Mouse (Mus musculus) hindbrain, embryonic 13.5 days (tissue): ENCODE measurements at regions not wholly inside any gene's neighbourhood (a gene's known extent, or its start where the extent isn't known, plus 50 kb on each side); places are given as distances from the start of the nearest gene placed in this dataset.
A peak's percentile ranks its signal among the peaks of the same experiment; 100 is the strongest.

Source experiments
- ATAC-seq: fragments of 200-750 bp; cut with Nextera tagmentation; 2 replicates; pipeline ENCODE4 v1.8.0; 2017; ENCODE audit warnings: moderate TSS enrichment; ENCODE audit not compliant: low FRiP score
- H3K27ac ChIP-seq: fragments of 300-500 bp; sonication (generic); 2 replicates; pipeline ENCODE4 v1.5.1; 2015; ENCODE audit warnings: inconsistent platforms, mild to moderate bottlenecking, moderate library complexity
- H3K27me3 ChIP-seq: fragments of 300-500 bp; sonication (generic); 2 replicates; pipeline ENCODE4 v1.6.1; 2015; ENCODE audit warnings: mild to moderate bottlenecking, inconsistent platforms
- H3K36me3 ChIP-seq: fragments of 300-500 bp; sonication (generic); 2 replicates; pipeline ENCODE4 v1.6.1; 2015; ENCODE audit warnings: mild to moderate bottlenecking, inconsistent platforms
- H3K4me1 ChIP-seq: fragments of 300-500 bp; sonication (generic); replicated peaks from 2 replicates; pipeline ENCODE4 v1.6.1; 2015; ENCODE audit warnings: inconsistent platforms
- H3K4me2 ChIP-seq: fragments of 300-500 bp; sonication (generic); 2 replicates; pipeline ENCODE4 v1.6.1; 2015; ENCODE audit warnings: inconsistent platforms, mild to moderate bottlenecking, moderate library complexity
- H3K4me3 ChIP-seq: fragments of 300-500 bp; sonication (generic); 2 replicates; pipeline ENCODE4 v1.5.1; 2015; ENCODE audit warnings: mild to moderate bottlenecking, inconsistent platforms
- H3K9ac ChIP-seq: fragments of 300-500 bp; sonication (generic); 2 replicates; pipeline ENCODE4 v1.6.1; 2015; ENCODE audit warnings: mild to moderate bottlenecking, inconsistent platforms
- H3K9me3 ChIP-seq: fragments of 300-500 bp; sonication (generic); 2 replicates; pipeline ENCODE4 v1.6.1; 2016; ENCODE audit warnings: inconsistent platforms
- WGBS: fragments of 180-500 bp; shearing (Covaris S2); methylation state at CpG from one replicate; pipeline ENCODE4 v1.1.7; 2015; 5-methylcytosine and 5-hydroxymethylcytosine counted together

- Histone ChIP-seq H3K4me1 (no peaks in the 10 kb centered on the region), H3K4me2 (no peak overlapping the region), H3K27me3 (no peaks in the 10 kb centered on the region), H3K9ac (no peak overlapping the region), H3K36me3 (no peaks in the 10 kb centered on the region), H3K9me3 (no peaks in the 10 kb centered on the region), H3K27ac (no peak overlapping the region), H3K4me3 (no peak overlapping the region)
- WGBS = 89% methylated on average over 5 of the region's 5 CpGs
- ATAC-seq = no peak
Observed at GRCm38 (mm10) chr16:86647316-86647715, 706.7 kb upstream of the N6amt1 start.

DNA sequence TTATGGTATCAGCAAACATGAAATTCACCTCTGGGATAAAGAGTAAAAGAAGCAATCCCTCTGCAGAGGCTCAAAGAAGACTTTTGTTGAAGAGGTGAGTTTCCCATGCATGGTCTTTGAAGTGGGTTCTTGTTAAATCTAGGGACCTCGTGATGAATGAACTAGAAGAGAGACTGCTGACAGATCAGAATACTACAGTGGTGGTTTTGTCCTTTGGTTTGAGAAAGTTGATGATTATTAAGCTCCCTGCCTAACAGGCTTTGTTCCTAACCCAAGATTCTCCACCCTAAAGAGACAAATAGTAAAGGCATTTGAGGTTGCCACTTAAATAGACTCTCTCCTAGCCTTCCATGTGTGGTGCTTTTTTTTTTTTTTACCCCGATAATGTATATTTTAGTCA, 707.2 kb upstream of the N6amt1 start:
- no peak overlapping the region for H3K4me2 ChIP-seq
- no peaks in the 10 kb centered on the region for H3K9me3 ChIP-seq
- no peaks in the 10 kb centered on the region for H3K36me3 ChIP-seq
- no peaks in the 10 kb centered on the region for H3K27me3 ChIP-seq
- 78% methylated on average over 2 of the region's 2 CpGs for WGBS
- ATAC-seq = no peak
- H3K27ac ChIP-seq = no peak overlapping the region
- no peak overlapping the region for H3K9ac ChIP-seq
- no peak overlapping the region for H3K4me3 ChIP-seq
- no peaks in the 10 kb centered on the region for H3K4me1 ChIP-seq

GRCm38 (mm10) chr16:86645436-86645835, 708.5 kb upstream of the N6amt1 start:
- Histone ChIP-seq H3K4me2 (no peak overlapping the region), H3K4me3 (no peak overlapping the region), H3K9me3 (no peaks in the 10 kb centered on the region), H3K9ac (no peak overlapping the region), H3K36me3 (no peaks in the 10 kb centered on the region), H3K27me3 (no peaks in the 10 kb centered on the region), H3K27ac (no peak overlapping the region), H3K4me1 (no peaks in the 10 kb centered on the region)
- no peak for ATAC-seq
- WGBS = 75% methylated on average over 1 of the region's 1 CpGs

GRCm38 (mm10) chr16:86644912-86645312, 709.1 kb upstream of the N6amt1 start:
- Histone ChIP-seq H3K4me3 (no peak overlapping the region), H3K9me3 (no peaks in the 10 kb centered on the region), H3K9ac (no peak overlapping the region), H3K27ac (no peak overlapping the region), H3K4me1 (no peaks in the 10 kb centered on the region), H3K36me3 (no peaks in the 10 kb centered on the region), H3K4me2 (no peak overlapping the region), H3K27me3 (no peaks in the 10 kb centered on the region)
- no peak for ATAC-seq
- WGBS = 64% methylated on average over 2 of the region's 2 CpGs

DNA sequence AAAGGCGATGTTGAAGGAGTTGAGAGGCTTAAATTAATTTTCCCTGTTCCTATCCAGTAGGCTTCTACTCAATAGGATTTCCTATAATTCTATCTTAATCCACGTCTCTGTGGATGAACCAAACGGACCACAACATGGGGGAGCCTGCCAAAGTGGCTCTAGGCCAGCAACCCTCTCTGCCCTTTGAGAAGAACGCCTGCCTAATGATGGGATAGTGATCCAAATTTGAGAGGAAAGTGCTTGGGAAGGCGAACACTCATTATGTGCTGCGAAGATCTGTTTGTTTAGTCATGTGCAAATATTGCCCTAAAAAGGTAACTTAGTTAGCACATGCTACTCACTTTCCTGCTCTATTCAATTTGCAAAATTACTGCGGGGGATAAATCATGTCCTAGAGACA, 702.5 kb upstream of the Adamts5 start:
- Histone ChIP-seq H3K4me2 (no peak overlapping the region), H3K27me3 (no peaks in the 10 kb centered on the region), H3K4me1 (no peaks in the 10 kb centered on the region), H3K9me3 (no peaks in the 10 kb centered on the region), H3K27ac (no peak overlapping the region), H3K9ac (no peak overlapping the region), H3K4me3 (no peak overlapping the region), H3K36me3 (no peaks in the 10 kb centered on the region)
- ATAC-seq = no peak
- WGBS = 83% methylated on average over 7 of the region's 7 CpGs

GRCm38 (mm10) chr16:86594992-86595391, 693.4 kb upstream of the Adamts5 start:
- no peak overlapping the region for H3K4me2 ChIP-seq
- no peaks in the 10 kb centered on the region for H3K27me3 ChIP-seq
- no peak overlapping the region for H3K4me3 ChIP-seq
- no peaks in the 10 kb centered on the region for H3K9me3 ChIP-seq
- H3K9ac ChIP-seq = no peak overlapping the region
- 80% methylated on average over 3 of the region's 3 CpGs for WGBS
- H3K27ac ChIP-seq = no peak overlapping the region
- no peaks in the 10 kb centered on the region for H3K36me3 ChIP-seq
- H3K4me1 ChIP-seq = no peaks in the 10 kb centered on the region
- ATAC-seq = no peak

GRCm38 (mm10) chr16:86586044-86586443, 684.4 kb upstream of the Adamts5 start:
- no peak for ATAC-seq
- Histone ChIP-seq H3K27me3 (no peaks in the 10 kb centered on the region), H3K9ac (no peak overlapping the region), H3K9me3 (no peaks in the 10 kb centered on the region), H3K4me2 (no peak overlapping the region), H3K36me3 (no peaks in the 10 kb centered on the region), H3K4me3 (no peak overlapping the region), H3K27ac (no peak overlapping the region), H3K4me1 (no peaks in the 10 kb centered on the region)
- WGBS = 92% methylated on average over 4 of the region's 4 CpGs

DNA sequence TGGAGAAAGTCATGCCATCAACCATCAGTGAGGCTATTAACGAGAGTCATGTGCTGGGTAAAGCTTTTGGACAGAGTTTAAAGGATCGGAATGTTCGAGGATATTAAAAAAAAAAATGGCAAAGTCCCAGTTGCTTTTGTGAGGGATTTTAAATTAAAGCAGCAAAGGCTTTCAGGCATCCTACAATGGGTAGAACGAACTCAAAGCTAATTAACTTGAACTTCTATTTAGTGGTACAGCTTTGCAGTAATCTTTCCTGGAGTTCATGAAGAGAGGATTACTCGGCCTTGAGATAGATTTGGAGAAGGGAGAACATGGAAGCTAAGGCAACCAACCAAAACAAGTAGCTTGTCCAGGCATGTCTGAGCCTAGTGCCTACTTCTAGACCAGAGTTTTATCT, 676.7 kb upstream of the Adamts5 start:
- no peak overlapping the region for H3K27ac ChIP-seq
- ATAC-seq = no peak
- H3K4me1 ChIP-seq = no peaks in the 10 kb centered on the region
- H3K9ac ChIP-seq = no peak overlapping the region
- H3K27me3 ChIP-seq = no peaks in the 10 kb centered on the region
- H3K4me2 ChIP-seq = no peak overlapping the region
- H3K4me3 ChIP-seq = no peak overlapping the region
- H3K36me3 ChIP-seq = no peaks in the 10 kb centered on the region
- H3K9me3 ChIP-seq = no peaks in the 10 kb centered on the region
- WGBS = 84% methylated on average over 5 of the region's 5 CpGs

GRCm38 (mm10) chr16:86547465-86548043, 645.9 kb upstream of the Adamts5 start:
- no peaks in the 10 kb centered on the region for H3K9me3 ChIP-seq
- H3K36me3 ChIP-seq = no peaks in the 10 kb centered on the region
- H3K27me3 ChIP-seq = no peaks in the 10 kb centered on the region
- ATAC-seq = no peak
- no peak overlapping the region for H3K4me3 ChIP-seq
- 90% methylated on average over 4 of the region's 4 CpGs for WGBS
- H3K27ac ChIP-seq = no peak overlapping the region
- no peaks in the 10 kb centered on the region for H3K4me1 ChIP-seq
- no peak overlapping the region for H3K9ac ChIP-seq
- H3K4me2 ChIP-seq = no peak overlapping the region

- no peak overlapping the region for H3K4me3 ChIP-seq
- H3K4me1 ChIP-seq = no peaks in the 10 kb centered on the region
- no peak overlapping the region for H3K4me2 ChIP-seq
- H3K9me3 ChIP-seq = no peaks in the 10 kb centered on the region
- no peak for ATAC-seq
- no peak overlapping the region for H3K9ac ChIP-seq
- H3K27me3 ChIP-seq = no peaks in the 10 kb centered on the region
- no peak overlapping the region for H3K27ac ChIP-seq
- no peaks in the 10 kb centered on the region for H3K36me3 ChIP-seq
- WGBS = 91% methylated on average over 3 of the region's 3 CpGs
Observed at GRCm38 (mm10) chr16:86546905-86547304, 645.3 kb upstream of the Adamts5 start.

- 88% methylated on average over 1 of the region's 1 CpGs for WGBS
Observed at GRCm38 (mm10) chr16:86544121-86544520, 642.5 kb upstream of the Adamts5 start.

GRCm38 (mm10) chr16:86536479-86536878, 634.9 kb upstream of the Adamts5 start:
- Histone ChIP-seq H3K4me2 (no peak overlapping the region), H3K36me3 (no peaks in the 10 kb centered on the region), H3K27ac (no peak overlapping the region), H3K9ac (no peak overlapping the region), H3K4me3 (no peak overlapping the region), H3K9me3 (no peaks in the 10 kb centered on the region), H3K4me1 (no peaks in the 10 kb centered on the region), H3K27me3 (no peaks in the 10 kb centered on the region)
- WGBS = 86% methylated on average over 5 of the region's 5 CpGs
- ATAC-seq = no peak

More at GRCm38 (mm10) chr16:86544121-86544520, 642.5 kb upstream of the Adamts5 start:
- H3K4me3 ChIP-seq = no peak overlapping the region
- no peak overlapping the region for H3K9ac ChIP-seq
- H3K36me3 ChIP-seq = no peaks in the 10 kb centered on the region
- no peak overlapping the region for H3K27ac ChIP-seq
- H3K4me1 ChIP-seq = no peaks in the 10 kb centered on the region
- no peaks in the 10 kb centered on the region for H3K27me3 ChIP-seq
- no peak overlapping the region for H3K4me2 ChIP-seq
- no peaks in the 10 kb centered on the region for H3K9me3 ChIP-seq
- ATAC-seq = no peak

- Histone ChIP-seq H3K36me3 (no peaks in the 10 kb centered on the region), H3K27ac (no peak overlapping the region), H3K9me3 (no peaks in the 10 kb centered on the region), H3K4me2 (no peak overlapping the region), H3K4me3 (no peak overlapping the region), H3K4me1 (no peaks in the 10 kb centered on the region), H3K9ac (no peak overlapping the region), H3K27me3 (no peaks in the 10 kb centered on the region)
- WGBS = 92% methylated on average over 3 of the region's 3 CpGs
- ATAC-seq = 0 out of 2 replicates have a peak, but pooled peaks have one; percentile 49
Observed at GRCm38 (mm10) chr16:86524135-86524534, 622.5 kb upstream of the Adamts5 start.
